Mouse (Mus musculus) frontal cortex, adult 2 months (tissue): ENCODE data around the gene Usp13. TPM values are rescaled to one million over a fixed set of nuclear protein-coding genes. Genes with fewer than 3 reads are reported as not detected.

Source experiments
- DNase-seq, 2 experiments: peaks; one replicate each; pipeline ENCODE4 v3.0.0; 2022; ENCODE audit warnings: low spot score in 1 of 2; ENCODE audit errors: extremely low spot score in 1 of 2
- polyA plus RNA-seq: library from polyadenylated mRNA; depleted of rRNA; stranded (reverse); fragments of >200 nt; gene quantifications from 2 replicates; pipeline ENCODE4 v1.2.3, GENCODE M21; 2012; rRNA removed

Usp13 gene
- polyA plus RNA-seq, 1 experiment, result 11.9 TPM

GRCm38 (mm10) chr3:32924168-32924567 is 106.8 kb downstream of the Usp13 start:
- DNase-seq, result peak in 1 of 2 experiments; percentile 22

GRCm38 (mm10) chr3:32939802-32940501 is 122.6 kb downstream of the Usp13 start:
- DNase-seq, result no peak

DNA sequence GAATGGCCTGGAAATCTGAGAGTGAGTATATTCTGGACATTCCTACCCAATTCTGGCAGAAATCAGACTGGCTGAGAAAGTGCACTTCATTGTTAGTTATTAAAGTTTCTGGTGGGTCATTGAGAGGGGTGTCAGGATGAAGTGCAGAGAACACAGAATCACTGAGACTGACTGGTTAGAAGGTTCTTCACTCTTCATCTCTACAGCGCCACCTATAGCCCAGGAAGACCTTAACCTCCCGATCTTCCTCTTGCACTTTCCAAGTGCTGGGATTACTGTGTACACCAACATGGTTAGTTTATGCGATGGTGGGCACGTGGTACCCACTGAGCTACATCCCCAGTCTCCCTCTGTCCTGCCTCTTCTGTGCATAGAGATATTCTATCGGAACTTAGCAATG is 130.1 kb downstream of the Usp13 start:
- DNase-seq, result no peak

DNA sequence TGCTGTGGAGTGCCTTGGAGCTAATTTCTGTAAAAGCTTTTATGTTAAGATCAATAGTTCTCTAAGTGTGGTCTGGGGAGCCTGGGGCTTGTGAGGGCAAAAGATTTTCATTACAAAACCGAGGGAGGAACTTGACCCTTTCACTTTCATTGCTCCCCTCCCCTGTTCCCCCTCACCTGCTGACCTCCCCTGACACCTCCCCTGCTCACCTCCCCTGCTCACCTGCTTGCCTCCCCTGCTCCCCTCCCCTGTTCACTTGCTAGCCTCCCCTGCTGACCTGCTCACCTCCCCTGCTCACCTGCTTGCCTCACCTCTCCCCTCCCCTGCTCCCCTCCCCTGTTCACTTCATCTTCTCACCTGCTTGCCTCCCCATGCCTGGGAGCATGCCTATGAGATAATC is 134.0 kb downstream of the Usp13 start:
- no peak for DNase-seq

DNA sequence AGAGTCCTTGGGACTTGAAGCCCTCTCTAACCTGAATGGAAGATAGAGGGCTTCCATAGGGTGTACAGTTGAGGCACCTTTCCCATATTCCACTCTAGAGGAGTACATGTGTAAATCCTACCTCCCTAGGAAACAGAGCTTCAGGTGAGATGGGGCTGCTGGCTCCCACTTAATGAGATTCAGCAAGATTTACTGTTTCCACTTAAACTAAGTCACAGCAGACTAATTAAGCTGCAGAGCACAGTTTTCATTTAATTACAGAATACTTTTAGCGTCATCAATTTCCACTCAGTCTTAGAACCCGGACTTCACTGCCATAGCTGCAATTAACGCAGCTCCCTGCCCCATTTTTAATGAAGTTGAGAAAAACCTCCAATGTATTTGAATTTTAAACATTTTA is 144.1 kb downstream of the Usp13 start:
- DNase-seq, result no peak

DNA sequence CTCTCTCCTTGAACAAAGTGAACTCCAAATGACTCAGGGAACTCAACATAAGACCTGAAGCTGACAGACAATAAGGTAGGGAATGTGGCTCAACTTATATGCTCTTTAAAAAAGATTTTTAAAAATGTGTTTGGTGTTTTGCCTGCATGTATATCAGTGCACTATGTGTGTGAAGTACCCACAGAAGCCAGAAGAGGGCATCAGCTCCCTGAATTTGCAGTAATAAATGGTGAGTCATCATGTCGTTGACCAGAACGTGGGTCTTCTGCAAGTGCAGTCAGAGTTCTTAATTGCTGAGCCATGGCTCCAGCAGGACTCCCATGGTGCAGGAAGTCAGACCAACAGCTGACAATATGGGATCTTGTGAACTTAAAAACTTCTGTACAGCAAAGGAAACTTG is 148.2 kb downstream of the Usp13 start:
- peak in 1 of 2 experiments; percentile 26 for DNase-seq

GRCm38 (mm10) chr3:32968671-32969425 is 151.5 kb downstream of the Usp13 start:
- no peak for DNase-seq

DNA sequence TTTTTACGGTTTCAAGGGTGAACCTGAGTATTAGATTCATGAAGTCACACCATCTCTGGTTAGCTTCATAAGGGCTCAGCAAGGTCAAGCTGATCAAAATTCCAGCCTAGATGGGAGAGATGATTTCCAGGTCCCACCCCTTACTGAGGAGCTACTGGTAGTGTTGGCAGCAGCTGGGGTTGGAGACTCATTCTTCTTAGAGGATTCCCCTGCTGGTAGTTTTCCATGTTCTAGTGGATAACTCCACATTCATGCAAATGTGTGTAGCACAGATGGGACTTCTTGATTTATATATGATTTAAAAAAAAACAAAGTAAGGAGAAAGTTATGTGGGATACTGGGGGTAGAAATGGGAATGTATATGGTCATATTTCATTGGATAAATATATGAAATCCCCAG is 152.9 kb downstream of the Usp13 start:
- DNase-seq, result peak in 1 of 2 experiments; percentile 23

DNA sequence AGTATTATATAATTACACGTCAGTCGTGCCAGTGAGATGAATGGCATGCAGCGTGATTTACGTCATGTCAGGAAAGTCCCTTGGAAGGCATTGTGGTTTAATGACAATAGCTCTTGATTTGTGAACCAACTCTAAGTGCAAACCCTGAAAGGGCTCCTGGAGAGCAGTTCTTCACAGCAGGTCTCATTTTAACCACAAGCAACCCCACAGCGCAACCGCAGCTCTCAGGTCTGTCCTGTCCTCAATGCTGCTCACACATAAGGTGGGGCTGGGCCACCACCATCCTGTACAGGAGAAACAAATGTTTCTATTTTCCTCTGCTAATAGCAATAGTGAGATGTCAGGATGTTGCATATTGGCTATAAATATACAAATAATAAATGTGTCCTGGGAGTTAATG is 161.9 kb downstream of the Usp13 start:
- no peak for DNase-seq

GRCm38 (mm10) chr3:32979981-32980380 is 162.6 kb downstream of the Usp13 start:
- DNase-seq, result no peak

GRCm38 (mm10) chr3:32985141-32985540 is 167.8 kb downstream of the Usp13 start:
- DNase-seq, result no peak

Other genes starting within 250 kb of the Usp13 start
- gene Gnb4, start 201.0 kb upstream of the Usp13 start, polyA plus RNA-seq, result 43.8 and 50.5 TPM in 2 replicates
- gene Actl6a, start 111.2 kb upstream of the Usp13 start, polyA plus RNA-seq, result 20.7 and 22.0 TPM in 2 replicates
- gene Ndufb5, start 80.6 kb upstream of the Usp13 start, polyA plus RNA-seq, result 279 and 326 TPM in 2 replicates
- gene Mrpl47, start 79.9 kb upstream of the Usp13 start, polyA plus RNA-seq, result 10.9 and 14.7 TPM in 2 replicates